Mouse (Mus musculus) liver, adult 2 months (tissue): ENCODE results near the gene Lgalsl.

Experiments
- CTCF ChIP-seq: fragments of 200-500 bp; IDR thresholded peaks from 2 replicates; pipeline ENCODE4 v1.5.1; 2011; ENCODE audit warnings: low read depth, low read length, control low read depth
- POLR2A ChIP-seq: fragments of 200-500 bp; IDR thresholded peaks from 2 replicates; pipeline ENCODE4 v1.6.1; 2011; ENCODE audit warnings: low read length, control low read depth; ENCODE audit not compliant: insufficient read depth; ENCODE audit errors: extremely low read depth

DNA sequence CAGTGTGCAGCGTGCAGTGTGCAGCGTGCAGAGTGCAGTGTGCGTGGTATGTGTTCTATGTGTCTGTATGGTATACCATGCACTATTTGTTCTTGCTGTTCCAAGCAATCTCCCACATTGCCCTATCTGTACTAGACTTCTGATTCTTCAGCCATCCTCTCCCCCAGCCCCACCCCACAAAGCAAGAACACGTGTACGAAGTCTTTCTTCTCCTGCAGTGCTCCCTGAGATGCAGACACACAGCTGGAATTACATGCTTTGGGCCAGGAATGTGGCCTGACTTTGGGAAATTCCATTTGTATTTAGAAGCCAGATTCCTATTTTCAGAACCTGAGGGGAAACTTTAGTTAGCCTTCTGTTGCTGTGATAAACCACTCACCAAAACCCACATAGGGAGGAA, 18.5 kb upstream of the Lgalsl start:
- TF ChIP-seq POLR2A = no peak
- TF ChIP-seq CTCF = no peak
